Mouse (Mus musculus): Measurements from ENCODE around the gene Slx4. TPM values are rescaled to one million over a fixed set of nuclear protein-coding genes. Genes with fewer than 3 reads are reported as not detected.
A peak's percentile ranks its signal among the peaks of the same experiment; 100 is the strongest.
"Not testable (repeated sequence)": the region's sequence is repeated elsewhere in the genome, so short reads cannot be mapped to it uniquely, and the experiment has no call there.

Slx4 gene
- polyA plus RNA-seq (2012; rRNA removed), result 17.5 and 18.2 TPM in 2 replicates

GRCm38 (mm10) chr16:4003489-4004398 lies at the start of gene Slx4:
Gene Slx4, minus strand, starts transcription at chr16:4003770.
- peak; percentile 90 for DNase-seq (ENCODE audit: low spot score)

GRCm38 (mm10) chr16:4052601-4053000 lies 49.0 kb upstream of the Slx4 start:
- DNase-seq (ENCODE audit: low spot score), result no peak

GRCm38 (mm10) chr16:4045524-4045923 lies 42.0 kb upstream of the Slx4 start:
- DNase-seq (ENCODE audit: low spot score), result no peak

GRCm38 (mm10) chr16:4044093-4044492 lies 40.5 kb upstream of the Slx4 start:
- no peak for DNase-seq (ENCODE audit: low spot score)

GRCm38 (mm10) chr16:4041646-4042045 lies 38.1 kb upstream of the Slx4 start:
- DNase-seq (ENCODE audit: low spot score), result no peak

GRCm38 (mm10) chr16:4040206-4040605 lies 36.6 kb upstream of the Slx4 start:
- no peak for DNase-seq (ENCODE audit: low spot score)

GRCm38 (mm10) chr16:4037690-4038089 lies 34.1 kb upstream of the Slx4 start:
- no peak for DNase-seq (ENCODE audit: low spot score)

GRCm38 (mm10) chr16:4036807-4037206 lies 33.2 kb upstream of the Slx4 start, which contains the start of gene Dnase1:
Gene Dnase1, plus strand, starts transcription at chr16:4036942.
- DNase-seq (ENCODE audit: low spot score), result no peak

GRCm38 (mm10) chr16:4035575-4035974 lies 32.0 kb upstream of the Slx4 start:
- DNase-seq (ENCODE audit: low spot score), result no peak

GRCm38 (mm10) chr16:4034476-4034875 lies 30.9 kb upstream of the Slx4 start:
- DNase-seq (ENCODE audit: low spot score), result no peak

GRCm38 (mm10) chr16:4033971-4034370 lies 30.4 kb upstream of the Slx4 start:
- no peak for DNase-seq (ENCODE audit: low spot score)

- DNase-seq (ENCODE audit: low spot score), result no peak
These were observed 28.8 kb upstream of the Slx4 start for GRCm38 (mm10) chr16:4032341-4032748.

GRCm38 (mm10) chr16:4031441-4032274 lies 28.1 kb upstream of the Slx4 start:
- DNase-seq (ENCODE audit: low spot score), result no peak

- no peak for DNase-seq (ENCODE audit: low spot score)
These were observed 26.9 kb upstream of the Slx4 start for GRCm38 (mm10) chr16:4030501-4030900.

GRCm38 (mm10) chr16:4029371-4029841 lies 25.8 kb upstream of the Slx4 start:
- no peak for DNase-seq (ENCODE audit: low spot score)

GRCm38 (mm10) chr16:4027211-4027610 lies 23.6 kb upstream of the Slx4 start:
- no peak for DNase-seq (ENCODE audit: low spot score)

GRCm38 (mm10) chr16:4026672-4027071 lies 23.1 kb upstream of the Slx4 start:
- no peak for DNase-seq (ENCODE audit: low spot score)

- no peak for DNase-seq (ENCODE audit: low spot score)
These were observed 19.1 kb upstream of the Slx4 start for GRCm38 (mm10) chr16:4022719-4023118.

GRCm38 (mm10) chr16:4021241-4021640 lies 17.7 kb upstream of the Slx4 start:
- no peak for DNase-seq (ENCODE audit: low spot score)

GRCm38 (mm10) chr16:4017466-4017865 lies 13.9 kb upstream of the Slx4 start:
- DNase-seq (ENCODE audit: low spot score), result not testable (repeated sequence)

GRCm38 (mm10) chr16:4016786-4017185 lies 13.2 kb upstream of the Slx4 start:
- DNase-seq (ENCODE audit: low spot score), result not testable (repeated sequence)

- DNase-seq (ENCODE audit: low spot score), result no peak
These were observed 10.6 kb upstream of the Slx4 start for GRCm38 (mm10) chr16:4014040-4014668.
